Mouse (Mus musculus): ENCODE results near the gene Fam129b.

DNA sequence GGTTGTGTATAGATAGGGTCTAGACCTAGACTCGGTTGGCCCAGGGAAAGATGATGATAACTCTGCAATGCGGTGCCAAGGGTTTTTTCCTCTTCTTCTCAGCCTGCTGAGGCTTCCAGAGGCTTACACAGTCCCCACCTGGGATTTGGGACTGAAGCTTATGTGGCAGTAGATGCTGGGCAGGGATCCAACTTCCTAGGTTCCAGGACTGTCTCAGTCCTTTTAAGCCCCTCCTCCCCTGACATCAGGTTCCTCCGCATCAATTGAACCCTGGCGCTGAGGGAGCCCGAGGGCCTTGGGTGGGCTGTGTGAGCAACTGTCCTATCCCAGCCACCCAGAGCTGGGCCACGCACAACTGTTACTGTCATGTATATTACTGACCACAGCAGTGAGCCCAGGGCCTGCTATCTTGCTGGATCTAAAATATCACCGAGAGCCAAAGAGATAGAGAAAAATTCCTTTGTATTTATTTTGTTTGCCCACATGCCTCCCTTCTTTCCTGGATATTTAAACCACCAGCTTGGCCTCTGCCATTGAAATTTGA lies 35.8 kb downstream of the Fam129b start:
- TF ChIP-seq CTCF (IDR thresholded peaks at IDR 0.05; ENCODE audit: extremely low read depth, insufficient read length, insufficient replicate concordance, low read depth, low read length): no peak
- TF ChIP-seq POLR2A (IDR thresholded peaks at IDR 0.05; ENCODE audit: low read depth, low read length): no peak
